Mouse (Mus musculus) testis, adult 2 months (tissue): ENCODE measurements around the gene Zfp445.

Experiments
- CTCF ChIP-seq: fragments of 200-500 bp; IDR thresholded peaks from 2 replicates; pipeline ENCODE4 v1.5.1; 2012; ENCODE audit warnings: low read depth, mild to moderate bottlenecking, inconsistent platforms, low read length, moderate library complexity; ENCODE audit not compliant: control insufficient read depth, insufficient read depth, insufficient replicate concordance
- POLR2A ChIP-seq: fragments of 200-500 bp; IDR thresholded peaks from 2 replicates; pipeline ENCODE4 v1.6.1; 2012; ENCODE audit warnings: low read depth, mild to moderate bottlenecking, inconsistent platforms, low read length, moderate library complexity; ENCODE audit not compliant: control insufficient read depth

GRCm38 (mm10) chr9:122812386-122812785, 53.4 kb downstream of the Zfp445 start:
- TF ChIP-seq CTCF (no peak), POLR2A (no peak)
